Mouse (Mus musculus): ENCODE data around the gene Epo.

Epo gene

GRCm38 (mm10) chr5:137514811-137515210 is 18.2 kb downstream of the Epo start:
- no peak for DNase-seq

GRCm38 (mm10) chr5:137513951-137514721 is 18.9 kb downstream of the Epo start:
- DNase-seq = no peak

- DNase-seq = no peak
Observed at GRCm38 (mm10) chr5:137512847-137513794, 19.9 kb downstream of the Epo start.

GRCm38 (mm10) chr5:137511706-137512105 is 21.3 kb downstream of the Epo start:
- DNase-seq = no peak

GRCm38 (mm10) chr5:137510573-137511390 is 22.3 kb downstream of the Epo start:
- peak in 1 of 2 experiments; percentile 5 for DNase-seq

- DNase-seq = peak; percentile 60 to 77
Observed at GRCm38 (mm10) chr5:137510014-137510501, 23.0 kb downstream of the Epo start.

- peak in 1 of 2 experiments; percentile 31 for DNase-seq
Observed at GRCm38 (mm10) chr5:137504041-137504440, 29.0 kb downstream of the Epo start.

- DNase-seq = peak; percentile 88 to 89
Observed at GRCm38 (mm10) chr5:137502667-137503110, 30.4 kb downstream of the Epo start.

GRCm38 (mm10) chr5:137501709-137502666 is 31.1 kb downstream of the Epo start, which contains the start of gene Pop7:
TSS of gene Pop7 (minus strand) at chr5:137502518.
- DNase-seq = peak; percentile 100

GRCm38 (mm10) chr5:137500186-137500585 is 32.9 kb downstream of the Epo start:
- DNase-seq = no peak

- no peak for DNase-seq
Observed at GRCm38 (mm10) chr5:137493831-137494230, 39.2 kb downstream of the Epo start.

GRCm38 (mm10) chr5:137491559-137491958 is 41.5 kb downstream of the Epo start:
- DNase-seq = peak in 1 of 2 experiments; percentile 39

- no peak for DNase-seq
Observed at GRCm38 (mm10) chr5:137487616-137488015, 45.4 kb downstream of the Epo start.

GRCm38 (mm10) chr5:137485851-137486155 is 47.2 kb downstream of the Epo start:
- DNase-seq = no peak

GRCm38 (mm10) chr5:137485071-137485850 is 47.8 kb downstream of the Epo start:
- DNase-seq = no peak

- no peak for DNase-seq
Observed at GRCm38 (mm10) chr5:137481897-137482296, 51.1 kb downstream of the Epo start.

- peak; percentile 74 to 91 for DNase-seq
Observed at GRCm38 (mm10) chr5:137481138-137481537, 51.9 kb downstream of the Epo start.

- DNase-seq = no peak
Observed at GRCm38 (mm10) chr5:137476964-137477363, 56.1 kb downstream of the Epo start, which contains the start of gene Zan. TSS of gene Zan (minus strand) at chr5:137477064.

GRCm38 (mm10) chr5:137474351-137474750 is 58.7 kb downstream of the Epo start:
- no peak for DNase-seq

GRCm38 (mm10) chr5:137472252-137472904 is 60.7 kb downstream of the Epo start:
- no peak for DNase-seq

Data from kidney, adult 8-10 months (tissue).